Mouse (Mus musculus) ES-E14 (cell line): ENCODE measurements around the gene Cped1. TPM values are rescaled to one million over a fixed set of nuclear protein-coding genes. Genes with fewer than 3 reads are reported as not detected.

Source experiments
- DNase-seq: peaks from one replicate; pipeline ENCODE4 v3.0.0-alpha.2; 2013; ENCODE audit warnings: low read depth, low spot score
- H3K27ac ChIP-seq: 2 replicates; pipeline ENCODE4 v1.5.1; 2012; ENCODE audit warnings: low read depth, mild to moderate bottlenecking, low read length, moderate library complexity, mixed read lengths; ENCODE audit not compliant: poor library complexity, insufficient read depth, severe bottlenecking
- H3K36me3 ChIP-seq: 2 replicates; pipeline ENCODE4 v1.6.1; 2012; ENCODE audit warnings: mild to moderate bottlenecking, low read length, moderate library complexity, mixed read lengths; ENCODE audit not compliant: control insufficient read depth, poor library complexity, insufficient read depth, severe bottlenecking
- H3K4me1 ChIP-seq, 2 experiments: fragments of 150-350 bp in 1 of 2; sonication (generic) in 1 of 2; 2 replicates each; pipeline ENCODE4 v1.6.1; 2012; ENCODE audit warnings: low read length in 2 of 2, mild to moderate bottlenecking in 1 of 2, mixed read lengths in 1 of 2; ENCODE audit not compliant: control insufficient read depth in 2 of 2, insufficient read depth in 2 of 2, poor library complexity in 1 of 2
- H3K4me3 ChIP-seq, 2 experiments: fragments of 150-350 bp in 1 of 2; sonication (generic) in 1 of 2; 2 replicates each; pipeline ENCODE4 v1.5.1; 2012; ENCODE audit warnings: low read length in 2 of 2, low read depth in 1 of 2, mild to moderate bottlenecking in 1 of 2, mixed read lengths in 1 of 2; ENCODE audit not compliant: insufficient read depth in 1 of 2, poor library complexity in 1 of 2, severe bottlenecking in 1 of 2
- H3K9ac ChIP-seq: 2 replicates; pipeline ENCODE4 v1.6.1; 2012; ENCODE audit warnings: low read depth, mild to moderate bottlenecking, low read length, mixed read lengths; ENCODE audit not compliant: poor library complexity, insufficient read depth, severe bottlenecking
- H3K9me3 ChIP-seq: fragments of 150-350 bp; sonication (generic); 2 replicates; pipeline ENCODE4 v1.6.1; 2012; ENCODE audit warnings: low read depth, mild to moderate bottlenecking, low read length; ENCODE audit not compliant: control insufficient read depth, insufficient read depth
- CHD2 ChIP-seq: IDR thresholded peaks from 2 replicates; pipeline ENCODE4 v1.6.1; 2014; ENCODE audit warnings: mild to moderate bottlenecking, low read depth, low read length, inconsistent platforms
- HCFC1 ChIP-seq: IDR thresholded peaks from 2 replicates; pipeline ENCODE4 v1.6.1; 2012; ENCODE audit warnings: low read length, inconsistent platforms, borderline replicate concordance; ENCODE audit not compliant: insufficient read depth
- MAFK ChIP-seq: IDR thresholded peaks from 2 replicates; pipeline ENCODE4 v1.6.1; 2014; ENCODE audit warnings: mild to moderate bottlenecking, low read depth, low read length, inconsistent platforms; ENCODE audit not compliant: insufficient read depth
- ZC3H11A ChIP-seq: IDR thresholded peaks from 2 replicates; pipeline ENCODE4 v1.6.1; 2012; ENCODE audit warnings: low read depth, mild to moderate bottlenecking, inconsistent platforms, low read length, borderline replicate concordance
- ZNF384 ChIP-seq: IDR thresholded peaks from 2 replicates; pipeline ENCODE4 v1.6.1; 2012; ENCODE audit warnings: low read depth, low read length, inconsistent platforms
- in situ Hi-C, 2 experiments: fragments of 600-800 bp; cut with MboI; formaldehyde crosslinking; loops; one replicate each; pipeline ENCODE4 v1.15.1; 2025; ENCODE audit warnings: low sequenced_read_pairs in 2 of 2, inconsistent platforms in 1 of 2; ENCODE audit not compliant: unreplicated experiment in 2 of 2
- total RNA-seq: library from RNA; depleted of rRNA; stranded (reverse); fragments of 300-350 nt; gene quantifications from 2 replicates; pipeline ENCODE4 v1.2.3, GENCODE M21; 2012

Cped1 gene
- total RNA-seq, 1 experiment, result 0.31 TPM

DNA sequence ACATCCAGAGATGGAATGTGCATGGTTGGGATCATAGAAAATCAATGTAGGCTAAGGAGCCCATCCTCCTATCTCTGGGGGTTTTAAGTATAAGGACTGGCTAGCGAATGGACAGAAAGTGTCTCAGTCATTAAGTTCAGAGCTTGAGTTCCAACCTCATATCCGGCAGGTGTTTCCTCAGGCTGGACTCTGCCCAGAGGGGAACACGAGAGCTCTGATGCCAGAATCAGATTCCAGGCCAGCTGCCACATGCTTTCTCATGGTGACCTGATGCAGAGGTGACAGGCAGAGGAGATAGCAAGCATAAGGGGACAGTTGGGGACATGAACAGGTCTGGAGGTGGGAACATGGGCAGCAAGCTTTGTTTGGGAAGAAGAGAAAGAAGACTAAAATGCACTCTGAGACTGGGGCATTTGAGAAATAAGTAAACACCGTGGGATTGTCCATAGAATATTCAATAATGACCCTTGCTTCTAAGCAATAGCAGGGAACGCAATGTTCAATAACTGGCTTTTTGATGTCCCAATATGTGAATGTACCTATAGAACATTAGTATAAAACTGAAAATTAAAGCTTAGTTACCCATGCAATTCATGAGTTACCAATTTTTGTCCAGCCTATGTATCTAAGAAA lies 15.7 kb downstream of the Cped1 start:
- Histone ChIP-seq H3K9ac (no peak overlapping the region), H3K4me3 (no peak overlapping the region), H3K36me3 (no peaks in the 10 kb centered on the region), H3K9me3 (no peaks in the 10 kb centered on the region), H3K27ac (no peak overlapping the region), H3K4me1 (peaks cover 0 to 4% of the 10 kb centered on the region in 2 experiments; a peak in 1 of 4 replicates)
- no peak for DNase-seq
- no peak for TF ChIP-seq ZNF384
- no peak for TF ChIP-seq MAFK
- TF ChIP-seq CHD2, result no peak
- TF ChIP-seq HCFC1, result no peak
- no peak for TF ChIP-seq ZC3H11A
- in situ Hi-C loops, result no loop called here

DNA sequence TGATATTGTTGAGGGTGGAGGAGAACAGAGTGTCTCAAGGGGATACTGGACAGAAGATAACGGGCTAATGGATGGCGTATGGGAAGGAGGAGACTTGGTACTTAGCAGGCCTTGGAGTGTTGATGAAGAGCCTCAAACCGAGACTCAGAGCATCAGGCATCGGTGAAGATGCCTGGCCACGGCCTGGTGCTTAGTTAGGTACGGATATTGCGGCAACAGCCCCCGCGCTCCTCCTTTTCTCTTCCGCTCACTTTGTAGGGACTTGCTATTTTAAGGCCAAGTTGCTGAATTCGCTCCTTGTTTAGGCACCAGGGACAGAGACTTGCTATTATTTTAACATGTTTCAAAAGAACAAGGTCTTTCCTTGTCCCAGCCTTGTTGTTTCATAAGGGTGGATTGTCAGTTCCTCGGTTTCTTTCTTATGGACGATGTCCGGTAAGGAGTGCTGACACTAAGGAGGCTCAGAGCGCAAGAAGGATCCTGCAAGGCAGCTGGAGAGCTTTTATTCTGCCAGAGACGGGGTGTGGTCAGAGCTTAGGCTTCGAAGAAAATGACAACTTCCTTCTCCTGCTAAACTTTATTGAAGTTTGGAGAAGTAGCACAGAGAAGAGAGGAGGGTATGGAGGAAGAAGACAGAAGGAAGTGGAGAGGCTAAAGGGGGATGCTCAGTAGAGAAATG lies 16.9 kb downstream of the Cped1 start:
- in situ Hi-C loops, result no loop called here
- Histone ChIP-seq H3K9me3 (no peaks in the 10 kb centered on the region), H3K4me1 (peaks cover 0 to 4% of the 10 kb centered on the region in 2 experiments; a peak in 1 of 4 replicates), H3K36me3 (no peaks in the 10 kb centered on the region), H3K9ac (no peak overlapping the region), H3K4me3 (no peak overlapping the region), H3K27ac (no peak overlapping the region)
- TF ChIP-seq MAFK (no peak), CHD2 (no peak), ZC3H11A (no peak), HCFC1 (no peak), ZNF384 (no peak)
- DNase-seq, result no peak

DNA sequence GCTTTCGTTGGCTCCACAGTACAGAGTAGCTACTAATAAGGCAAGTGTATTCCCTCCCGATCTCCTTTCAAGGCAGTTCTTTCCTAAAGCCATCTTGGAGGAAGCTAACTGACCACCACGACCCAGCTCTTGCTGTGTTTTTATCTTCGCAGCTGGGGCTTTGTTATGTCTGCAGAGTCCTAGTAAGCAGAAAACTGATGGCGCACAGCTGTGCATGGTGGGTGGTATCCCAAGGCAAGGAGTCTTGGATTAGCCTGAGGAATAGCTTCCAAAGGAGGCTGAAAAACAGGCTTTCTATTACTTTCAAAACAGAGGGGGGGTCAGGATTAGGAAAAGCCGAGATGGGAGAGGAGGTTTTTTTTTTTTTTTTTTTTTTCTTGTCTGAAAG lies 17.5 kb downstream of the Cped1 start:
- no peak overlapping the region for H3K9ac ChIP-seq
- no peak overlapping the region for H3K4me3 ChIP-seq
- TF ChIP-seq ZNF384, result peak; percentile 76
- TF ChIP-seq ZC3H11A, result no peak
- no peaks in the 10 kb centered on the region for H3K36me3 ChIP-seq
- DNase-seq, result no peak
- H3K27ac ChIP-seq, result no peak overlapping the region
- in situ Hi-C loops, result no loop called here
- H3K9me3 ChIP-seq, result no peaks in the 10 kb centered on the region
- peaks cover 0 to 4% of the 10 kb centered on the region in 2 experiments; a peak in 1 of 4 replicates for H3K4me1 ChIP-seq

DNA sequence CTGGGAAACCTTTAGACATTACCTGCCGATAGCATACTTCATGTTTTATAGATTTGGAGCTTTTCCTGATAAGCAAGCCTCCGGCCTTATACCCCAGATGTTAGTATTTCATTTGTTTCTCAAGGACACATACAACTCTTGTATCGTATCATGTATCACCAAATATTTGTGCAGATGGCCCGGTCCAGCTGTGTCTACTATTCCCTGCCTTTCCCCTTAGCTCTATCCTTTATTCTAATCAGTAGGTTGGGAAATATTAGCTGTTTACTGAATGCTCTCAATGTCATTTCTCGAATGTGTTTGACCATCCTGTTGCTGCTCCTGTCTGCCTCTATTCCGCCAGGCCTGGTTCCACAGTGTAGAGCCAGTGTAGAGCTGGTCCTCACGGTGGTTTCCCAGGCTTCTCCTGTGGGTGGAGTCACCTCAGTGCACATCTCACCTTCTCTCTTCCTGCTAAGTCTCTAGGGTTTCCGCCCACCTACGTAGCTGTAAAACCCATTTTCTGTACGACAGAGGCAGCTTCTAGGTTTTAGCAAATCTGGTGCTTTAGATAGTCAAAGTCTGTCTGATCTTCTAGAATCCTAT lies 18.3 kb downstream of the Cped1 start:
- Histone ChIP-seq H3K36me3 (no peaks in the 10 kb centered on the region), H3K4me3 (no peak overlapping the region), H3K9me3 (no peaks in the 10 kb centered on the region), H3K27ac (no peak overlapping the region), H3K9ac (no peak overlapping the region), H3K4me1 (peaks cover 0 to 4% of the 10 kb centered on the region in 2 experiments; a peak in 1 of 4 replicates)
- in situ Hi-C loops, result no loop called here
- no peak for DNase-seq
- TF ChIP-seq MAFK (no peak), HCFC1 (no peak), ZC3H11A (no peak), CHD2 (no peak), ZNF384 (no peak)

DNA sequence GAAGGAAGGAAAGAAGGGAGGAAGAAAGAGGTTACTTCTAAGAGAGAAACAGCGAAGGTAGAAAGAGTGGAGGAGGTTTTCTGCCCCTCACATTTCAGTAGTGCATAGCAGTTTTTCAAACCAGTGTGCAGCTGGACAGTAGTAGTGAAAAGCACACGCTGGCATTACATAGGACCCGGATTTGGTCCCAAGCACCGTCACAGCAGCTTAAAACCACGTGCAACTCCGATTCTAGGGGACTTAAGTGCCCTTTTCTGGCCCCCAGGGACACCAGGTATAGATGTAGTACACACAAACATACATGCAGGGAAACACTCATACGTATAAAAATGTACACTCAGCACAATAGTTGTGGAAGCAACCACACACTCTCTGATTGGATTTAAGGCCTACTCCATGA lies 22.6 kb downstream of the Cped1 start:
- Histone ChIP-seq H3K4me3 (no peak overlapping the region), H3K4me1 (peaks cover 0 to 5% of the 10 kb centered on the region in 2 experiments; a peak in 1 of 4 replicates), H3K9ac (no peak overlapping the region), H3K9me3 (no peaks in the 10 kb centered on the region), H3K36me3 (no peaks in the 10 kb centered on the region), H3K27ac (no peak overlapping the region)
- no peak for TF ChIP-seq HCFC1
- no peak for TF ChIP-seq ZNF384
- no peak for TF ChIP-seq MAFK
- no peak for TF ChIP-seq CHD2
- no peak for TF ChIP-seq ZC3H11A
- DNase-seq, result no peak
- in situ Hi-C loops, result no loop called here
